Mouse (Mus musculus) lung, postnatal 0 days (tissue): ENCODE data around the gene Slpi. TPM values are rescaled to one million over a fixed set of nuclear protein-coding genes. Genes with fewer than 3 reads are reported as not detected.

ENCODE experiments used
- ATAC-seq: fragments of 200-750 bp; cut with Nextera tagmentation; 2 replicates; pipeline ENCODE4 v1.8.0; 2017; ENCODE audit warnings: moderate library complexity
- DNase-seq: peaks from one replicate; pipeline ENCODE4 v3.0.0-alpha.2; 2016; ENCODE audit warnings: low spot score
- H3K27ac ChIP-seq: fragments of 300-500 bp; sonication (generic); 2 replicates; pipeline ENCODE4 v1.5.1; 2014; ENCODE audit warnings: antibody characterized with exemption, mild to moderate bottlenecking, low read length, mixed read lengths
- H3K27me3 ChIP-seq: fragments of 300-500 bp; sonication (generic); replicated peaks from 2 replicates; pipeline ENCODE4 v1.6.1; 2014; ENCODE audit warnings: low read length, mixed read lengths; ENCODE audit not compliant: insufficient read depth
- H3K36me3 ChIP-seq: fragments of 300-500 bp; sonication (generic); 2 replicates; pipeline ENCODE4 v1.6.1; 2014; ENCODE audit warnings: low read length, mixed read lengths; ENCODE audit not compliant: insufficient read depth
- H3K4me1 ChIP-seq: fragments of 300-500 bp; sonication (generic); 2 replicates; pipeline ENCODE4 v1.6.1; 2014; ENCODE audit warnings: antibody characterized with exemption, low read depth, low read length, mixed read lengths; ENCODE audit not compliant: insufficient read depth
- H3K4me2 ChIP-seq: fragments of 300-500 bp; sonication (generic); replicated peaks from 2 replicates; pipeline ENCODE4 v1.6.1; 2014; ENCODE audit warnings: low read depth, mild to moderate bottlenecking, low read length, moderate library complexity, mixed read lengths
- H3K4me3 ChIP-seq: fragments of 300-500 bp; sonication (generic); 2 replicates; pipeline ENCODE4 v1.5.1; 2014; ENCODE audit warnings: low read depth, low read length
- H3K9ac ChIP-seq: fragments of 300-500 bp; sonication (generic); replicated peaks from 2 replicates; pipeline ENCODE4 v1.6.1; 2014; ENCODE audit warnings: low read depth, mild to moderate bottlenecking
- H3K9me3 ChIP-seq: fragments of 300-500 bp; sonication (generic); 2 replicates; pipeline ENCODE4 v1.6.1; 2016; ENCODE audit warnings: low read length, mixed read lengths
- CTCF ChIP-seq: IDR thresholded peaks from 2 replicates; pipeline ENCODE4 v1.5.1; 2016; ENCODE audit warnings: antibody characterized with exemption, mild to moderate bottlenecking
- EP300 ChIP-seq: IDR thresholded peaks from 2 replicates; pipeline ENCODE4 v1.6.1; 2016; ENCODE audit warnings: antibody characterized with exemption, mild to moderate bottlenecking, control low read depth
- whole genome bisulfite sequencing: fragments of 180-500 bp; shearing (Covaris S2); extraction: QIAGEN DNeasy Blood & Tissue Kit; methylation state at CpG from one replicate; pipeline ENCODE4 v1.1.7; 2014; 5-methylcytosine and 5-hydroxymethylcytosine counted together
- polyA plus RNA-seq: library from polyadenylated mRNA; unstranded; fragments of >200 nt; fragmentation: Nextera tagmentation; extraction: Ambion mirVana; gene quantifications from 2 replicates; pipeline ENCODE4 v1.2.1, GENCODE M21; 2015

Gene Slpi
- polyA plus RNA-seq, 1 experiment from 2014 or later, result 79.5 TPM

- ATAC-seq, result no peak
- Histone ChIP-seq H3K36me3 (0 out of 2 replicates have a peak, but pooled peaks cover 2% of the 10 kb centered on the region), H3K9me3 (no peaks in the 10 kb centered on the region), H3K27ac (0 out of 2 replicates have a peak overlapping the region, but pooled peaks have one; percentile 16), H3K27me3 (no peaks in the 10 kb centered on the region), H3K4me3 (no peak overlapping the region), H3K4me2 (no peak overlapping the region), H3K9ac (no peak overlapping the region), H3K4me1 (peaks cover 58% of the 10 kb centered on the region)
- TF ChIP-seq CTCF (no peak), EP300 (no peak)
- WGBS, result 34% methylated on average over 3 of the region's 3 CpGs
- DNase-seq, result no peak
Measured at GRCm38 (mm10) chr2:164434681-164435080, 45.8 kb upstream of the Slpi start.

- no peaks in the 10 kb centered on the region for H3K27me3 ChIP-seq
- no peak for TF ChIP-seq EP300
- no peak for TF ChIP-seq CTCF
- peak overlapping the region; percentile 81 for H3K27ac ChIP-seq
- H3K9me3 ChIP-seq, result no peaks in the 10 kb centered on the region
- peak overlapping the region; percentile 2; the same call in 1 of the 2 replicates for H3K4me2 ChIP-seq
- peaks cover 56% of the 10 kb centered on the region for H3K4me1 ChIP-seq
- 0 out of 2 replicates have a peak, but pooled peaks cover 6% of the 10 kb centered on the region for H3K36me3 ChIP-seq
- 0 out of 2 replicates have a peak overlapping the region, but pooled peaks have one; percentile 3 for H3K9ac ChIP-seq
- DNase-seq, result no peak
- no peak overlapping the region for H3K4me3 ChIP-seq
- ATAC-seq, result no peak
- 64% methylated on average over 9 of the region's 9 CpGs for WGBS
Measured at GRCm38 (mm10) chr2:164433278-164433895, 44.5 kb upstream of the Slpi start.

- Histone ChIP-seq H3K4me3 (no peak overlapping the region), H3K4me1 (peaks cover 55% of the 10 kb centered on the region)
- 19% methylated on average over 22 of the region's 22 CpGs for WGBS
Measured at GRCm38 (mm10) chr2:164432541-164433191, 43.8 kb upstream of the Slpi start.

GRCm38 (mm10) chr2:164431676-164432465 is 43.0 kb upstream of the Slpi start:
- H3K4me3 ChIP-seq, result no peak overlapping the region
- DNase-seq (peak; percentile 84), ATAC-seq (peak; percentile 67)
- peak overlapping the region; percentile 81 for H3K27ac ChIP-seq
- H3K9me3 ChIP-seq, result no peaks in the 10 kb centered on the region
- peak overlapping the region; percentile 17; the same call in 1 of the 2 replicates for H3K4me2 ChIP-seq
- peaks cover 13% of the 10 kb centered on the region; the same call in 1 of the 2 replicates for H3K36me3 ChIP-seq
- WGBS, result 34% methylated on average over 9 of the region's 9 CpGs
- no peaks in the 10 kb centered on the region for H3K27me3 ChIP-seq
- H3K4me1 ChIP-seq, result peaks cover 48% of the 10 kb centered on the region
- H3K9ac ChIP-seq, result peak overlapping the region; percentile 3; the same call in 1 of the 2 replicates
- no peak for TF ChIP-seq EP300
- TF ChIP-seq CTCF, result no peak

More at GRCm38 (mm10) chr2:164432541-164433191, 43.8 kb upstream of the Slpi start:
- Histone ChIP-seq H3K36me3 (peaks cover 13% of the 10 kb centered on the region; the same call in 1 of the 2 replicates), H3K9me3 (no peaks in the 10 kb centered on the region), H3K9ac (peak overlapping the region; percentile 3; the same call in 1 of the 2 replicates), H3K27ac (peak overlapping the region; percentile 81), H3K4me2 (peak overlapping the region; percentile 2), H3K27me3 (no peaks in the 10 kb centered on the region)
- peak; percentile 58 for DNase-seq
- peak; percentile 28 for ATAC-seq
- TF ChIP-seq EP300 (no peak), CTCF (no peak; the same call in 1 of the 2 replicates)

GRCm38 (mm10) chr2:164430697-164431096 is 41.8 kb upstream of the Slpi start:
- DNase-seq (peak; percentile 63), ATAC-seq (peak; percentile 20; the same call in 1 of the 2 replicates)
- TF ChIP-seq EP300 (no peak), CTCF (peak; percentile 49)
- Histone ChIP-seq H3K4me2 (no peak overlapping the region), H3K9me3 (no peaks in the 10 kb centered on the region), H3K9ac (0 out of 2 replicates have a peak overlapping the region, but pooled peaks have one; percentile 5), H3K27ac (peak overlapping the region; percentile 0; the same call in 1 of the 2 replicates), H3K4me1 (peaks cover 36% of the 10 kb centered on the region), H3K27me3 (no peaks in the 10 kb centered on the region), H3K36me3 (peaks cover 13% of the 10 kb centered on the region), H3K4me3 (no peak overlapping the region)
- 14% methylated on average over 7 of the region's 7 CpGs for WGBS
